Mouse (Mus musculus) stomach, embryonic 15.5 days (tissue): ENCODE data around the gene Zfp654. TPM values are rescaled to one million over a fixed set of nuclear protein-coding genes. Genes with fewer than 3 reads are reported as not detected.

ENCODE experiments used
- ATAC-seq: fragments of 200-750 bp; cut with Nextera tagmentation; 2 replicates; pipeline ENCODE4 v1.8.0; 2017; ENCODE audit warnings: low read depth, moderate number of reproducible peaks, moderate TSS enrichment; ENCODE audit not compliant: insufficient read depth, low FRiP score
- H3K27ac ChIP-seq: fragments of 300-500 bp; sonication (generic); 2 replicates; pipeline ENCODE4 v1.5.1; 2015; ENCODE audit warnings: mild to moderate bottlenecking, inconsistent platforms
- H3K27me3 ChIP-seq: fragments of 300-500 bp; sonication (generic); replicated peaks from 2 replicates; pipeline ENCODE4 v1.6.1; 2015; ENCODE audit warnings: inconsistent platforms
- H3K36me3 ChIP-seq: fragments of 300-500 bp; sonication (generic); 2 replicates; pipeline ENCODE4 v1.6.1; 2015; ENCODE audit warnings: inconsistent platforms
- H3K4me1 ChIP-seq: fragments of 300-500 bp; sonication (generic); 2 replicates; pipeline ENCODE4 v1.6.1; 2015; ENCODE audit warnings: inconsistent platforms
- H3K4me2 ChIP-seq: fragments of 300-500 bp; sonication (generic); 2 replicates; pipeline ENCODE4 v1.6.1; 2015; ENCODE audit warnings: mild to moderate bottlenecking, inconsistent platforms
- H3K4me3 ChIP-seq: fragments of 300-500 bp; sonication (generic); replicated peaks from 2 replicates; pipeline ENCODE4 v1.5.1; 2015; ENCODE audit warnings: inconsistent platforms
- H3K9ac ChIP-seq: fragments of 300-500 bp; sonication (generic); 2 replicates; pipeline ENCODE4 v1.6.1; 2015; ENCODE audit warnings: inconsistent platforms
- H3K9me3 ChIP-seq: fragments of 300-500 bp; sonication (generic); 2 replicates; pipeline ENCODE4 v1.6.1; 2016; ENCODE audit warnings: inconsistent platforms
- WGBS: fragments of 180-500 bp; shearing (Covaris S2); methylation state at CpG from one replicate; pipeline ENCODE4 v1.1.7; 2015; 5-methylcytosine and 5-hydroxymethylcytosine counted together
- polyA plus RNA-seq: library from polyadenylated mRNA; unstranded; fragments of >200 nt; fragmentation: Nextera tagmentation; extraction: Ambion mirVana; gene quantifications from 2 replicates; pipeline ENCODE4 v1.2.1, GENCODE M21; 2015

Gene Zfp654
- polyA plus RNA-seq, 1 experiment from 2014 or later = 5.8 TPM

GRCm38 (mm10) chr16:64757666-64758400 lies 93.6 kb downstream of the Zfp654 start:
- Histone ChIP-seq H3K9ac (no peak overlapping the region), H3K4me2 (no peak overlapping the region), H3K9me3 (no peaks in the 10 kb centered on the region), H3K4me1 (no peaks in the 10 kb centered on the region), H3K36me3 (peaks cover 5% of the 10 kb centered on the region; the same call in 1 of the 2 replicates), H3K4me3 (no peak overlapping the region), H3K27ac (no peak overlapping the region), H3K27me3 (no peaks in the 10 kb centered on the region)
- no peak for ATAC-seq
- 75% methylated on average over 7 of the region's 7 CpGs for WGBS

GRCm38 (mm10) chr16:64756321-64756720 lies 95.1 kb downstream of the Zfp654 start:
- H3K4me1 ChIP-seq = no peaks in the 10 kb centered on the region
- no peak overlapping the region for H3K27ac ChIP-seq
- no peaks in the 10 kb centered on the region for H3K36me3 ChIP-seq
- WGBS = 69% methylated on average over 6 of the region's 6 CpGs
- no peak for ATAC-seq
- no peak overlapping the region for H3K9ac ChIP-seq
- no peak overlapping the region for H3K4me2 ChIP-seq
- H3K4me3 ChIP-seq = no peak overlapping the region
- H3K27me3 ChIP-seq = no peaks in the 10 kb centered on the region
- H3K9me3 ChIP-seq = no peaks in the 10 kb centered on the region

- 34% methylated on average over 3 of the region's 3 CpGs for WGBS
- Histone ChIP-seq H3K27ac (no peak overlapping the region), H3K4me3 (no peak overlapping the region), H3K36me3 (no peaks in the 10 kb centered on the region), H3K9me3 (no peaks in the 10 kb centered on the region), H3K27me3 (no peaks in the 10 kb centered on the region), H3K4me2 (no peak overlapping the region), H3K4me1 (no peaks in the 10 kb centered on the region), H3K9ac (no peak overlapping the region)
- no peak for ATAC-seq
These were observed 96.7 kb downstream of the Zfp654 start for GRCm38 (mm10) chr16:64754743-64755139.

- H3K27ac ChIP-seq = no peak overlapping the region
- H3K36me3 ChIP-seq = no peaks in the 10 kb centered on the region
- WGBS = 56% methylated on average over 3 of the region's 3 CpGs
- no peak overlapping the region for H3K9ac ChIP-seq
- H3K4me3 ChIP-seq = no peak overlapping the region
- no peaks in the 10 kb centered on the region for H3K9me3 ChIP-seq
- ATAC-seq = no peak
- H3K4me1 ChIP-seq = no peaks in the 10 kb centered on the region
- H3K4me2 ChIP-seq = no peak overlapping the region
- H3K27me3 ChIP-seq = no peaks in the 10 kb centered on the region
These were observed 97.3 kb downstream of the Zfp654 start for GRCm38 (mm10) chr16:64753990-64754742.

GRCm38 (mm10) chr16:64748237-64748636 lies 103.2 kb downstream of the Zfp654 start:
- Histone ChIP-seq H3K4me2 (no peak overlapping the region), H3K27me3 (no peaks in the 10 kb centered on the region), H3K27ac (no peak overlapping the region), H3K4me1 (no peaks in the 10 kb centered on the region), H3K9ac (no peak overlapping the region), H3K36me3 (no peaks in the 10 kb centered on the region), H3K4me3 (no peak overlapping the region), H3K9me3 (no peaks in the 10 kb centered on the region)
- no peak for ATAC-seq
- 9% methylated on average over 10 of the region's 10 CpGs for WGBS

- no peaks in the 10 kb centered on the region for H3K27me3 ChIP-seq
- H3K4me3 ChIP-seq = no peak overlapping the region
- H3K36me3 ChIP-seq = no peaks in the 10 kb centered on the region
- H3K9me3 ChIP-seq = no peaks in the 10 kb centered on the region
- WGBS = 78% methylated on average over 4 of the region's 4 CpGs
- ATAC-seq = no peak
- no peak overlapping the region for H3K27ac ChIP-seq
- H3K4me2 ChIP-seq = no peak overlapping the region
- H3K9ac ChIP-seq = no peak overlapping the region
- H3K4me1 ChIP-seq = no peaks in the 10 kb centered on the region
These were observed 106.4 kb downstream of the Zfp654 start for GRCm38 (mm10) chr16:64745089-64745488.

- Histone ChIP-seq H3K9ac (no peak overlapping the region), H3K4me1 (no peaks in the 10 kb centered on the region), H3K27ac (peak overlapping the region; percentile 35; the same call in 1 of the 2 replicates), H3K9me3 (no peaks in the 10 kb centered on the region), H3K27me3 (no peaks in the 10 kb centered on the region), H3K36me3 (no peaks in the 10 kb centered on the region), H3K4me2 (no peak overlapping the region), H3K4me3 (no peak overlapping the region)
- ATAC-seq = peak; percentile 22; the same call in 1 of the 2 replicates
- WGBS = 52% methylated on average over 5 of the region's 5 CpGs
These were observed 114.2 kb downstream of the Zfp654 start for GRCm38 (mm10) chr16:64737289-64737688.

Other genes with a start within 250 kb of the Zfp654 start
- not detected in 2 replicates for gene Csnka2ip, start 249.2 kb downstream of the Zfp654 start, polyA plus RNA-seq
- 19.0 and 21.1 TPM in 2 replicates for gene 4930453N24Rik, start 80.5 kb downstream of the Zfp654 start, polyA plus RNA-seq
- 66.1 and 66.8 TPM in 2 replicates for gene Cggbp1, start 344 bp upstream of the Zfp654 start, polyA plus RNA-seq